Mouse (Mus musculus) G1E (cell line): ENCODE results near the gene Rnaseh2c. TPM values are rescaled to one million over a fixed set of nuclear protein-coding genes. Genes with fewer than 3 reads are reported as not detected.

Experiments used
- ATAC-seq: 2 replicates; pipeline ENCODE4 v1.8.0; 2016; ENCODE audit warnings: mild to moderate bottlenecking; ENCODE audit not compliant: insufficient number of reproducible peaks, poor library complexity, low FRiP score, severe bottlenecking; ENCODE audit errors: extremely low read depth
- DNase-seq: peaks from one replicate; pipeline ENCODE4 v3.0.0; 2012; ENCODE audit warnings: low spot score
- H3K27me3 ChIP-seq: 2 replicates; pipeline ENCODE4 v1.6.1; 2012; ENCODE audit warnings: mild to moderate bottlenecking, low read length, inconsistent platforms; ENCODE audit not compliant: insufficient read depth
- H3K36me3 ChIP-seq: replicated peaks from 2 replicates; pipeline ENCODE3; 2012; ENCODE audit warnings: mild to moderate bottlenecking, inconsistent platforms
- H3K4me1 ChIP-seq: 2 replicates; pipeline ENCODE4 v1.6.1; 2012; ENCODE audit warnings: low read depth, low read length, inconsistent platforms, mixed read lengths; ENCODE audit not compliant: insufficient read depth
- H3K4me3 ChIP-seq: 2 replicates; pipeline ENCODE4 v1.5.1; 2012; ENCODE audit warnings: low read depth, mild to moderate bottlenecking, inconsistent platforms, low read length, moderate library complexity, mixed read lengths
- H3K9me3 ChIP-seq: replicated peaks from 2 replicates; pipeline ENCODE4 v1.6.1; 2012; ENCODE audit warnings: inconsistent platforms
- CTCF ChIP-seq: IDR thresholded peaks from 2 replicates; pipeline ENCODE4 v1.5.1; 2012; ENCODE audit warnings: low read depth, low read length, inconsistent platforms, mixed read lengths
- GATA1 ChIP-seq: IDR thresholded peaks from 2 replicates; pipeline ENCODE4 v1.6.1; 2012; ENCODE audit warnings: borderline replicate concordance, low read length, inconsistent platforms, mixed read lengths
- GATA2 ChIP-seq: IDR thresholded peaks from 2 replicates; pipeline ENCODE4 v1.6.1; 2012; ENCODE audit warnings: low read depth, low read length, inconsistent platforms, borderline replicate concordance
- POLR2AphosphoS5 ChIP-seq: IDR thresholded peaks from 2 replicates; pipeline ENCODE4 v1.6.1; 2012; ENCODE audit warnings: low read depth, low read length, inconsistent platforms; ENCODE audit not compliant: insufficient replicate concordance
- TAL1 ChIP-seq: conservative IDR thresholded peaks from 2 replicates; pipeline ENCODE4 v1.6.1; 2012; ENCODE audit warnings: low read depth, low read length, inconsistent platforms, mixed read lengths
- polyA plus RNA-seq: library from polyadenylated mRNA; stranded (reverse); fragments of >175 nt; gene quantifications from 2 replicates; pipeline ENCODE4 v1.2.3, GENCODE M21; 2012
- total RNA-seq, 2 experiments: library from RNA; stranded (forward) in 1 of 2; stranded (reverse) in 1 of 2; fragments of 200-1000 nt in 1 of 2; fragments of >200 nt in 1 of 2; fragmentation: Nextera tagmentation in 1 of 2; gene quantifications; 2 replicates each; pipeline ENCODE4 v1.2.3; 2014 to 2017

The Rnaseh2c gene
- total and polyA plus RNA-seq, 3 experiments, result 19.7 to 315 (median 75.5) TPM

DNA sequence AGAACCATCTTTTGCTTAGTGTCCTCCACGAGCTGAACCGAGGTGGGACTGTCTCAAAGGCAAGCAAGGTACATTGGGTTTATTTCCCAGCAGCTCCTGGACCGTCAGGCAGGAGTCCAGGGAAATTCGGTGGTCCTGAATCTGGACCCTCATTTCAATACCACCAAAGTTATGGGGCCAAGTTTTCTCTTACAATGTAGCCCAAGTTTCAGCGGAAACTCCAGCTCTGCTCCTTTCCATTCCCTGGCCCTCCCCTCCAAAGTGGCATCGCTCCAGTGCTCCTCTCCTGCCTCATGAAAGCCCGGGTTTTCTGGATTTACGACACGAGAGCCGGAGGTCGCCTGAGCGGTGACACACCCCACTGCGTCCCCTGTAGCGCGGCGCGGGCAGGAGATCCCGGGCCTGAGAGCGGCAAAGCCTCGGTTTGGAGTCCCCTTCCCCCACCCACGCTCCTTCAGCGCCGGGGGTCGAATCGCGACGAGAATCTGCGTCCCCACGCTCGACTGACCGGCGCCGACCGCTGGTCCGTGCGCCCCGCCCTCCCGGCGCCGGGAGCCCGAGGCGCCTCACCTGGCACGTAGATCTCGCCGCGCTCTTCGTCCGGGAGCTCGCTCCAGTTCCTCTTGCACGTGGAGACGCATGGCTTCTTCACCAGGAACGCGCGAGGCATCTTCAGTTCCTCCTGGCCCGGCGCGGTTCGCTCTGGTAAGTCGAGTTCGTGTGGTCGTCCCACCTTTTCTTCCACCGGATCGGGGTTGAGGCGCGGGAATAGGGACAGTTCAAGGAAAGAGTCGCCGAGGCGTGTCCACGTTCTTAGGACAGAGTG is 41.8 kb upstream of the Rnaseh2c start:
- no peak for TF ChIP-seq GATA1
- no peak for TF ChIP-seq CTCF
- no peak for TF ChIP-seq GATA2
- no peak for TF ChIP-seq TAL1
- no peak for TF ChIP-seq POLR2AphosphoS5
- peaks cover 15% of the 10 kb centered on the region for H3K9me3 ChIP-seq
- ATAC-seq, result no peak

DNA sequence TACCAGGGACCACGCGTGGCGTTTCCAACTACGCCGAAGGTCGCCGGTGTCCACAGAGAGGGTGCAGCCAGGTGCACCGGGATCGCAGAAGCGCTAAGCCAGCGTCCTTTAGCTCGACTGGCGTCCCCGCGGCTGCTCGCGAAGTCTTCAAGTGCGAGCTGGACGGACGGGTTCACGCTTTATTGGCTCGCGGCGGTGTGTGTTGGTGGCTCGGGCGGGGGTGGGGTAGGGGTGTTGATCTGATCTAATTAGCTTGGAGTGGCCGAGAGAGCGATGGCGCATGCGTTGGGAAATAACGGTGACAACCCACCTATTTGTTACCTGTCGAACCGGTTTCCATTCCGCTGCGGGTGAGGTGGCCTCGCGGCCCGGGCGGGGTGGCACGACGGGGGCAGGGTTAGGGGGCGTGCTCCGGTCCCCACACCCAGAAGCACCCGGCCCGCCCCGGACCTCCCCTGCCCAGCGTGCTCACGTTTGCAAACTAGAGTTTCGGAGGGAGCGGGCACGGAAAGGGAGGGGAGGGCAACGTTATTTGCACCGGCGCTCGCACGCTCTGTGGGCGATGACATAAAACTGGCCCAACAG is 41.1 kb upstream of the Rnaseh2c start, which contains the start of gene Ovol1:
TSS of gene Ovol1 (minus strand) at position 190 of the 585 bp plus-strand sequence.
- Histone ChIP-seq H3K27me3 (peaks cover 65% of the 10 kb centered on the region), H3K4me3 (no peak within 1 kb of the TSS; the same call in 1 of the 2 replicates), H3K9me3 (peaks cover 15% of the 10 kb centered on the region), H3K4me1 (no peaks in the 10 kb centered on the region), H3K36me3 (no peaks in the 10 kb centered on the region)
- no peak for TF ChIP-seq GATA1
- TF ChIP-seq GATA2, result no peak
- no peak for TF ChIP-seq POLR2AphosphoS5
- no peak for TF ChIP-seq CTCF
- TF ChIP-seq TAL1, result no peak
- DNase-seq (no peak), ATAC-seq (no peak)

More for the DNA sequence above, 41.8 kb upstream of the Rnaseh2c start:
- no peak for DNase-seq
- no peaks in the 10 kb centered on the region for H3K36me3 ChIP-seq
- no peak overlapping the region; the same call in 1 of the 2 replicates for H3K4me3 ChIP-seq
- H3K4me1 ChIP-seq, result no peaks in the 10 kb centered on the region
- peaks cover 71% of the 10 kb centered on the region for H3K27me3 ChIP-seq

DNA sequence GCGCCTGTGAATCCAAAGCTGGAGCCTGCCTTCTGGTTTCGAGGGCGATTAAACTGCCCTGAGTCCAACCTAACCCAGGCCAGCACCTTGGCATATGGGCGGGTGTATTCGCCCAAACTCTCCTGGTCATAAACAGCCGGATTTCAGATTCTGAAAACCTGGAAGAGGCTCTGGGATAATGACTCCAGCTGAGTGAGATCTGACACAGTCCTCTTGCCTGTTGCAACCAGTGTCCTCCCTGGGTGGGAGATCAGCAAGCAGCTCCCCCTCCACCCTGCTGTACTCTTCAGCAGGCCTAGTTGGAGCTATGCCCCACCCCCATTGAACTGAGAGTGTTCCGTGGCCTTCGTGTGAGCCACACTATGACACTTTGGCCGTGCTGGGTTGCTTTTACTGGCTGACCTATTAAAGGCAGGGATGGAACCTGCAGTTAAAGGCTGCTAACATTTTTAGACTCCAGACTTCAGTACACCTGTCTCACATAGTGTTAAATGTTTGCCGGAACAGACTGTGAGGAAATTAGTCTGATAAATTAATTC is 40.4 kb upstream of the Rnaseh2c start:
- no peak overlapping the region for H3K4me3 ChIP-seq
- DNase-seq (no peak), ATAC-seq (no peak)
- peaks cover 15% of the 10 kb centered on the region for H3K9me3 ChIP-seq
- H3K4me1 ChIP-seq, result peaks cover 5% of the 10 kb centered on the region
- no peaks in the 10 kb centered on the region for H3K36me3 ChIP-seq
- TF ChIP-seq POLR2AphosphoS5 (no peak), TAL1 (no peak), GATA1 (no peak), GATA2 (no peak), CTCF (no peak)
- peaks cover 65% of the 10 kb centered on the region for H3K27me3 ChIP-seq

DNA sequence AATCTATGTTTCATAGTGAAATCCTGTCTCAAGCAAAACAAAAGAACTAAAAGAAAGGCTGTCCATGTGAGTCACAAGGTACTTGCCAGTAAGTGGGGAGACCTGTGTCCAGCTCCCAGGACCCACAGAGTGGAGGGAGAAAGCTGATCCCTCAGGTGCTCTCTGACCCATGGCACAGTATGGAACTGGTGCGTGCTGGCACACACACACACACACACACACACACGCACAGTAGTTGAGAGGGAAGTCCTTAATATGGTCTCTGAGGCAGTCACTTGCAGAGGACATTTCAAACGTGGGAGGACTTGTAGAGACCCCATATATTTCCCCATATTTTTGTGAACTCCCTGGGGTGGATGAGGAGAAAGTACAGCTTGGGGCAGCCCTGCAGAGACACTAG is 39.8 kb upstream of the Rnaseh2c start:
- no peak overlapping the region for H3K4me3 ChIP-seq
- no peak for DNase-seq
- H3K36me3 ChIP-seq, result no peaks in the 10 kb centered on the region
- peaks cover 15% of the 10 kb centered on the region for H3K9me3 ChIP-seq
- no peak for ATAC-seq
- no peak for TF ChIP-seq POLR2AphosphoS5
- TF ChIP-seq GATA2, result no peak
- no peak for TF ChIP-seq TAL1
- H3K27me3 ChIP-seq, result peaks cover 60% of the 10 kb centered on the region
- H3K4me1 ChIP-seq, result peaks cover 11% of the 10 kb centered on the region

DNA sequence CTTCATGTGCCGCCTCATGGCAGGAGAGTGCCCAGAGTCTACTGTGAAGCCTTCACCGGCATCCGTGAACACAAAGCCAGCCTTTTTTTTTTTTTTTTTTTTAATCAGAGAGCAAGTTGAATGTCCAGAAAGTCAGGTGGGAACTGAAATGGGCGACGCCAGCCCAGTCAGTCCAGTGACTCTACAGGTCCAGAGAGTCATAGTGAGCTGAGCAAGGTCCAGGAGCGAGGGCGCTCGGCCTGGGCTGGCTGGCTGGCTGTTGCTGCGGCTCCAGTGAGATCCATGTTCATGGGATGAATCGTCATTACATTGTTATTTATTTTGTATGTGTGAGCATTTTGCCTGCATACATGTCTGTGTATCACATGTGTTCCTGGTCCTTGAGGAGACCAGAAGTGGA is 38.9 kb upstream of the Rnaseh2c start:
- no peak overlapping the region for H3K4me3 ChIP-seq
- H3K4me1 ChIP-seq, result peaks cover 16% of the 10 kb centered on the region
- DNase-seq, result no peak
- TF ChIP-seq TAL1 (no peak), POLR2AphosphoS5 (no peak), GATA2 (no peak), CTCF (no peak), GATA1 (no peak)
- H3K27me3 ChIP-seq, result peaks cover 52% of the 10 kb centered on the region
- ATAC-seq, result no peak
- no peaks in the 10 kb centered on the region for H3K36me3 ChIP-seq
- peaks cover 15% of the 10 kb centered on the region for H3K9me3 ChIP-seq

DNA sequence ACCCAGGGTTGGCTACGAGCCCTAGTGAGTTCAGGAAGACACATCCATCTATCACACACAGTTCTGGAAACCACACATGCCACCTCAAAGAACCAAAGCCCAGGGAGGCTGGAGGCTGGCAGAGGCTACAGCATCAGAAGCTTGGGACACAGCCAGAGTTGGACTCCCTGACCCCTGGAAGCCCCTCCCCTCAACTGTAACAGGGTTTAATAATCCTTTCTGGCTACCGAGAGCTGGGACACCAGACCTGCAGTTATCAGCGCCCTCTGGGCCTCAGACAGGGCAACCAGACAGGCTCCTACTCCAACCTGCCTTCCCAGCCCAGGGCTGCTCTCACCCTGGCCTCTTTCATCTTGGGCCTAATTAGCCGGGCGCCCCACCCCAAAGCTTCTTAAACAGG is 35.4 kb upstream of the Rnaseh2c start:
- Histone ChIP-seq H3K36me3 (peaks cover 25% of the 10 kb centered on the region), H3K9me3 (no peaks in the 10 kb centered on the region), H3K4me1 (peaks cover 45% of the 10 kb centered on the region), H3K4me3 (no peak overlapping the region; the same call in 1 of the 2 replicates), H3K27me3 (peaks cover 19% of the 10 kb centered on the region)
- no peak for ATAC-seq
- DNase-seq, result no peak
- TF ChIP-seq GATA1 (no peak), TAL1 (no peak), GATA2 (no peak), CTCF (no peak), POLR2AphosphoS5 (no peak)
